Mouse (Mus musculus): Measurements from ENCODE around the gene Rpsa. TPM values are rescaled to one million over a fixed set of nuclear protein-coding genes. Genes with fewer than 3 reads are reported as not detected.
"Not testable (repeated sequence)": the region's sequence is repeated elsewhere in the genome, so short reads cannot be mapped to it uniquely, and the experiment has no call there.

Gene Rpsa
- polyA plus RNA-seq, 1 experiment from 2014 or later: 879 TPM

DNA sequence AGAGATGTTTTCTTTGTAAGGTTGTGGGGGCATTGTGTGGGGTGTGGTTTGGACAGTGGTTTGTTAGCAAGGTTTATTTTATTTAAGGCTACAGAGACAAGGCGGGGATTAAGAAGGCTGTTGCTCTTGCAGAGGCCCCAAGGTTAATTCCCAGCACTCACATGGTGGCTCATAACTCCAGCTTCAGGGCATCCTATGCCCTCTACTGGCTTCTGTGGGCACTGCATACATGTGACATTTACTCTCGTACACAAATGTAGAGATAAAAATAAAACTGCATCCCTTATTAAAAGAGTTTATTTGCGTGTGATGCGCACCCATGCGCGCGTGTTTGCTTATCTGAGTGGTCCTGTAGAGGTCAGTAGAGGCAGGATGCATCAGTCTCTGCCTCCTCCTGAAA lies 38.4 kb upstream of the Rpsa start:
- no peak for ATAC-seq
- no peak overlapping the region for H3K4me2 ChIP-seq (ENCODE audit: low read length)
- H3K9ac ChIP-seq (ENCODE audit: low read depth, low read length): no peak overlapping the region
- no peaks in the 10 kb centered on the region for H3K27me3 ChIP-seq (ENCODE audit: control insufficient read depth, insufficient read depth, low read depth, low read length)
- H3K36me3 ChIP-seq (ENCODE audit: control insufficient read depth, insufficient read depth, low read length): no peaks in the 10 kb centered on the region
- H3K4me3 ChIP-seq (ENCODE audit: low read depth, low read length): no peak overlapping the region
- 88% methylated on average over 7 of the region's 7 CpGs for WGBS
- H3K27ac ChIP-seq (ENCODE audit: low read length): no peak overlapping the region
- H3K9me3 ChIP-seq (replicated peaks; ENCODE audit: control insufficient read depth, low read length, poor library complexity, severe bottlenecking): no peaks in the 10 kb centered on the region
- no peaks in the 10 kb centered on the region for H3K4me1 ChIP-seq (ENCODE audit: control insufficient read depth, insufficient read depth, low read length)

DNA sequence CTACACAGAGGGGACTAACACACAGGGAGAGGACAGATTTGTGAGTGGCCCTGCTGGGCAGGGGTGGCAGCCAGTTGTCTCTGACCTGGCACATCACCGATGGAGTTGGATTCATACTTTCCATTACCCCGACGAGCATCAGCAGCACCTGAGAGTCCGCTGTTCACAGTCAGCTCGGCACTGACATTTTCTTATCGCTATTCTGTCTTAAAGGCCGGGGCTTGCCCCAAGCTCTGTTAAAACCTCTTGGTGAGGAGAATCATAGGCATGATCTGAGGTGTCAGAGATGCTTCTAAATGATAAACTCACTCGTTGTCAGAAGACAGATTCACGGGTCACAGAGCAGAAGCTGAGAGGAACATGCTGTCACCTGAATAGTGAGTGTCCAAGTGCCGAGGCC lies 36.4 kb upstream of the Rpsa start:
- no peak for ATAC-seq
- 88% methylated on average over 10 of the region's 10 CpGs for WGBS
- H3K9me3 ChIP-seq (replicated peaks; ENCODE audit: control insufficient read depth, low read length, poor library complexity, severe bottlenecking): no peaks in the 10 kb centered on the region
- H3K9ac ChIP-seq (ENCODE audit: low read depth, low read length): no peak overlapping the region
- H3K27me3 ChIP-seq (ENCODE audit: control insufficient read depth, insufficient read depth, low read depth, low read length): no peaks in the 10 kb centered on the region
- no peak overlapping the region for H3K4me3 ChIP-seq (ENCODE audit: low read depth, low read length)
- no peaks in the 10 kb centered on the region for H3K4me1 ChIP-seq (ENCODE audit: control insufficient read depth, insufficient read depth, low read length)
- no peak overlapping the region for H3K27ac ChIP-seq (ENCODE audit: low read length)
- no peaks in the 10 kb centered on the region for H3K36me3 ChIP-seq (ENCODE audit: control insufficient read depth, insufficient read depth, low read length)
- H3K4me2 ChIP-seq (ENCODE audit: low read length): no peak overlapping the region

DNA sequence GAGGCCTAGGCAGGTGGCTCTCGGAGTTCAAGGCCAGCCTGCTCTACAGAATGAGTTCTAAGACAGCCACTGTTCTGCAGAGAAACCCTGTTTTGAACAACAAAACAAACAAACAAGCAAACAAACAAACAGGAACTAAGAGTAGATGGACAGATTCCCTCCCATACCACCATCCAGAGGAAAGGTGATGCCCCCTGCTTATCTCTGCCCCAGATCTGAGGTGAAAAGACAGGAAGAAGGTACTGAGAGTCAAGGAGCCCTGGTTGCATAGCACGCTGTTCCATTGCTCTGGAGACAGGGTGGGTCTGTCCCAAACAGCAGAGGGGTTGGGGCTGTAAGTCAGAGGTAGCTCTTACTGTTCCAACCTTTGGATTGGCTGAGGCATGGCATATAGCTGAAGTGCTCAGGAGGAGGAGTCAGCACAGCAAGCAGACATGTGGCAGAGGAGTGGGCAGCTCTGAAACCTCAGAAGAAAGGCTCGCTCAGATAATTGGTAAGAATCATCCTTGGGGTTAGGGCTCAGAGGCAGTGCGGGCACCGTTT lies 35.7 kb upstream of the Rpsa start, which contains the start of gene Ccr8:
Ccr8 (plus strand) TSS at position 419 of the 543 bp plus-strand sequence.
- no peak within 1 kb of the TSS for H3K4me2 ChIP-seq (ENCODE audit: low read length)
- WGBS: 85% methylated on average over 5 of the region's 5 CpGs
- H3K9ac ChIP-seq (ENCODE audit: low read depth, low read length): no peak within 1 kb of the TSS
- no peaks in the 10 kb centered on the region for H3K27me3 ChIP-seq (ENCODE audit: control insufficient read depth, insufficient read depth, low read depth, low read length)
- H3K4me3 ChIP-seq (ENCODE audit: low read depth, low read length): no peak within 1 kb of the TSS
- H3K27ac ChIP-seq (ENCODE audit: low read length): no peak within 1 kb of the TSS
- H3K9me3 ChIP-seq (replicated peaks; ENCODE audit: control insufficient read depth, low read length, poor library complexity, severe bottlenecking): no peaks in the 10 kb centered on the region
- H3K4me1 ChIP-seq (ENCODE audit: control insufficient read depth, insufficient read depth, low read length): no peaks in the 10 kb centered on the region
- no peak for ATAC-seq
- H3K36me3 ChIP-seq (ENCODE audit: control insufficient read depth, insufficient read depth, low read length): no peaks in the 10 kb centered on the region

DNA sequence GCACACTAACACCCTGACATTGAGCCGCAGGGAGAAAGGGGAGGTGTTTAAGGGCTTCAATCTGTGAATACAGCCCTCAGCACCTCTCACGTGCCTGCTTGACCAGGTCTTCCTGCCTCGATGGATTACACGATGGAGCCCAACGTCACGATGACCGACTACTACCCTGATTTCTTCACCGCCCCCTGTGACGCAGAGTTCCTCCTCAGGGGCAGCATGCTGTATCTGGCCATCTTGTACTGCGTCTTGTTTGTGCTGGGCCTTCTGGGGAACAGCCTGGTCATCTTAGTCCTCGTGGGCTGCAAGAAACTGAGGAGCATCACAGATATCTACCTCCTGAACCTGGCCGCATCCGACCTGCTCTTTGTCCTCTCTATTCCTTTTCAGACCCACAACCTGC lies 33.8 kb upstream of the Rpsa start:
- Histone ChIP-seq H3K9ac (ENCODE audit: low read depth, low read length) (no peak overlapping the region), H3K4me1 (ENCODE audit: control insufficient read depth, insufficient read depth, low read length) (no peaks in the 10 kb centered on the region), H3K36me3 (ENCODE audit: control insufficient read depth, insufficient read depth, low read length) (no peaks in the 10 kb centered on the region), H3K27ac (ENCODE audit: low read length) (no peak overlapping the region), H3K4me2 (ENCODE audit: low read length) (no peak overlapping the region), H3K4me3 (ENCODE audit: low read depth, low read length) (no peak overlapping the region), H3K27me3 (ENCODE audit: control insufficient read depth, insufficient read depth, low read depth, low read length) (no peaks in the 10 kb centered on the region), H3K9me3 (replicated peaks; ENCODE audit: control insufficient read depth, low read length, poor library complexity, severe bottlenecking) (no peaks in the 10 kb centered on the region)
- WGBS: 93% methylated on average over 13 of the region's 13 CpGs
- ATAC-seq: no peak

DNA sequence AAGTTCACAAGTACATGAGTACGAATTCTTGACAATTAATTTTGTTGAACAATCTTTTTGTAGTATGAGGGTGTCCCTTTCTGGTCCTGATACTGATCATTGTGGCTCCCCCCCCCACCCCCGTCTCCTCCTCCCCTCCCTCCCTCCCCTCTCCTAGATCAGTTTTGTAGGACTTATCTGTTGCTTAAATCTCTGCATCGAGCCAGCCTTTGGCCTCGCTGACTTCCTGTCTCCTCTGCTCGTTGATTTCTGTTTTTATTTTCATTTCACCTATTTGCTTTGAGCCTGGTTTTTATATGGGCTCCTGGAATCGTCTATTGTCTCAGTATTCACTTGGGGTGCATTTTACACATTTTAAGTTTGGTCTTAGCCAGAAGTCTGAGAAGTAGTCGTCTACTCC lies 31.6 kb upstream of the Rpsa start:
- H3K4me1 ChIP-seq (ENCODE audit: control insufficient read depth, insufficient read depth, low read length): no peaks in the 10 kb centered on the region
- no peaks in the 10 kb centered on the region for H3K27me3 ChIP-seq (ENCODE audit: control insufficient read depth, insufficient read depth, low read depth, low read length)
- no peak for ATAC-seq
- no peak overlapping the region for H3K9ac ChIP-seq (ENCODE audit: low read depth, low read length)
- H3K4me3 ChIP-seq (ENCODE audit: low read depth, low read length): no peak overlapping the region
- no peaks in the 10 kb centered on the region for H3K9me3 ChIP-seq (replicated peaks; ENCODE audit: control insufficient read depth, low read length, poor library complexity, severe bottlenecking)
- H3K27ac ChIP-seq (ENCODE audit: low read length): no peak overlapping the region
- no peak overlapping the region for H3K4me2 ChIP-seq (ENCODE audit: low read length)
- no peaks in the 10 kb centered on the region for H3K36me3 ChIP-seq (ENCODE audit: control insufficient read depth, insufficient read depth, low read length)
- 79% methylated on average over 7 of the region's 7 CpGs for WGBS

DNA sequence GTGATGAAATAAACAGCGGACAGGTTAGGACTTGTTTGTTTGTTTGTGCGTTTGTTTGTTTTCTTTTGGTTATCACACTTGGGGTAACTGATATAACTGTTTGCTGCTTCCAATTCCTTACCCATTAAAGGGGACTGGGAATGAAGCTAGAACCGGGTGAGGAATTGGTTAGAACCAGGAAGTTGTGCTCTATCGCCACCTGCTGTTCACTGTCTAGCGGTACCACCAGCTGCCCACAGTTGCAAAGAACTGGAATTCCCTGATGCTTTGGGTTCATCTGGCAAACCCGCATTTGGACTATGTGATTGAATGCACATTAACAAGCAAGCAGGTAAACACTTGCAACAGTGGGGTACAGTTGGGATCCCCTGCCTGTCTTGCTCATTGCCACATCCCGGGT lies 28.8 kb upstream of the Rpsa start:
- WGBS: 25% methylated on average over 7 of the region's 7 CpGs
- Histone ChIP-seq H3K36me3 (ENCODE audit: control insufficient read depth, insufficient read depth, low read length) (no peaks in the 10 kb centered on the region), H3K9me3 (replicated peaks; ENCODE audit: control insufficient read depth, low read length, poor library complexity, severe bottlenecking) (no peaks in the 10 kb centered on the region), H3K4me3 (ENCODE audit: low read depth, low read length) (no peak overlapping the region), H3K27me3 (ENCODE audit: control insufficient read depth, insufficient read depth, low read depth, low read length) (no peaks in the 10 kb centered on the region), H3K4me1 (ENCODE audit: control insufficient read depth, insufficient read depth, low read length) (no peaks in the 10 kb centered on the region), H3K27ac (ENCODE audit: low read length) (no peak overlapping the region), H3K4me2 (ENCODE audit: low read length) (no peak overlapping the region), H3K9ac (ENCODE audit: low read depth, low read length) (no peak overlapping the region)
- no peak for ATAC-seq

DNA sequence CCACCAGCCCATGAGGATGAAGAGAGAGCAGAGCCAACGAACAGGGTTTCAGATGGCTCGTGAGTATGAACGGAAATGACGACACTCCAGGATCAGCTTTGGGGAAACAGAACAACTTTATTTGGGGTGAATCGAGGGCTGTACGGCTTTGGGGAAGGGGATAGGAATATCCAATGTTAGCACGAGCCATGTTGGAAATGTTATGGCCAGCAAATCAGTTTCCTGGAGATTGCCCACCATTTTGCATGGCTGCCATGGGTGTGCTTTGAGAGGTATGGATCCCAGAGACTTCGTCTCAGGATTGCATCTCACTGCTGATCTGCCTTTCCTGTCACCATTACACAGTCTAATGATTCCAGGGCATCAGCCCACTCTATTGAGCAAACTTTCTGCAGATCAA lies 28.2 kb upstream of the Rpsa start:
- no peak for ATAC-seq
- Histone ChIP-seq H3K4me3 (ENCODE audit: low read depth, low read length) (no peak overlapping the region), H3K27ac (ENCODE audit: low read length) (no peak overlapping the region), H3K9me3 (replicated peaks; ENCODE audit: control insufficient read depth, low read length, poor library complexity, severe bottlenecking) (no peaks in the 10 kb centered on the region), H3K36me3 (ENCODE audit: control insufficient read depth, insufficient read depth, low read length) (no peaks in the 10 kb centered on the region), H3K4me1 (ENCODE audit: control insufficient read depth, insufficient read depth, low read length) (no peaks in the 10 kb centered on the region), H3K27me3 (ENCODE audit: control insufficient read depth, insufficient read depth, low read depth, low read length) (no peaks in the 10 kb centered on the region), H3K9ac (ENCODE audit: low read depth, low read length) (no peak overlapping the region), H3K4me2 (ENCODE audit: low read length) (no peak overlapping the region)
- WGBS: 88% methylated on average over 8 of the region's 8 CpGs

DNA sequence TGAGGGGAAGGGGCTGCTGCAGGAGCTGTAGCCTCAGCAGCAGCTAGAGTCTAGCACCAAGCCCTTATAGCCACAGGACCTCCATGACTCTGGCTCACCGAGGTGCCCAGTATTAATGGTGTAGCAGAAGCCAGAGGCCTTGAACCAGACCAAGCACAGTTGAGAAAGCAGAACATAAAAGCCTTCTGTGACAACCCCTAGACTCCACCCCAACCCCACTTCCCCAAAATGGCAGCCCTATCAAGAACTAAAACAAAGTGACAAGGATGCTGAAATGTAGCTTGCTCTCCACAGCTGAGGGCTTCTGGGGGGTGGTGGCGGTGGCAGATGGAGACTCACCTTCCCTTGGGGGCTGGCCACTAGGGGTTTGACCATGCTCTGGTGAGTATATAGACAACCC lies 26.3 kb upstream of the Rpsa start:
- Histone ChIP-seq H3K4me3 (ENCODE audit: low read depth, low read length) (no peak overlapping the region), H3K27me3 (ENCODE audit: control insufficient read depth, insufficient read depth, low read depth, low read length) (no peaks in the 10 kb centered on the region), H3K4me2 (ENCODE audit: low read length) (no peak overlapping the region), H3K9ac (ENCODE audit: low read depth, low read length) (no peak overlapping the region), H3K9me3 (replicated peaks; ENCODE audit: control insufficient read depth, low read length, poor library complexity, severe bottlenecking) (no peaks in the 10 kb centered on the region), H3K4me1 (ENCODE audit: control insufficient read depth, insufficient read depth, low read length) (no peaks in the 10 kb centered on the region), H3K36me3 (ENCODE audit: control insufficient read depth, insufficient read depth, low read length) (no peaks in the 10 kb centered on the region), H3K27ac (ENCODE audit: low read length) (no peak overlapping the region)
- WGBS: 96% methylated on average over 2 of the region's 2 CpGs
- no peak for ATAC-seq

DNA sequence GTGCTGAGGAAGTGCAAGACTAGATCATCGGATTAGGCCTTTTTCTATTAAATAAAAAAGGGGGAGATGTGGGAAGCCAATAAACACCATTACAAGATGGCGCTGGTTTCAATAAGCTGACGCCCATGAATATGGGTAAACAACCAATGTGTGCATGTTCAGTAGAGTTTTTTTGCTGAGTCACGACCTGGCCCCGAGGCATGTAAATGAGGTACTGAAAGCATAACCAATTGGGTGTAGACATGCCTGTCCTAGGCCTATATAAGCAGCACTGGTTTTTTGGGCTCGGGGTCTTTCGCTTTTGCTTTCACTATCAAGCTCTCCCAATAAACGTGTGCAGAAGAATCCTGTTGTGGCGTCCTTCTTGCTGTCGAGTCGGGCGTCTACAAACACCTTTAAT lies 18.5 kb upstream of the Rpsa start:
- H3K4me3 ChIP-seq (ENCODE audit: low read depth, low read length); H3K9me3 ChIP-seq (replicated peaks; ENCODE audit: control insufficient read depth, low read length, poor library complexity, severe bottlenecking); H3K9ac ChIP-seq (ENCODE audit: low read depth, low read length); H3K4me1 ChIP-seq (ENCODE audit: control insufficient read depth, insufficient read depth, low read length); H3K4me2 ChIP-seq (ENCODE audit: low read length); H3K27ac ChIP-seq (ENCODE audit: low read length); H3K36me3 ChIP-seq (ENCODE audit: control insufficient read depth, insufficient read depth, low read length); H3K27me3 ChIP-seq (ENCODE audit: control insufficient read depth, insufficient read depth, low read depth, low read length); ATAC-seq: not testable (repeated sequence)
- WGBS: 98% methylated on average over 12 of the region's 12 CpGs
